Mouse (Mus musculus): ENCODE results near the gene Socs7. TPM values are rescaled to one million over a fixed set of nuclear protein-coding genes. Genes with fewer than 3 reads are reported as not detected.

Socs7 gene
- polyA plus RNA-seq (2012; rRNA removed): 2.8 and 3.5 TPM in 2 replicates

GRCm38 (mm10) chr11:97361948-97362648 is at the start of gene Socs7:
Gene Socs7 (plus strand): TSS chr11:97362551.

GRCm38 (mm10) chr11:97315504-97316503 is 46.5 kb upstream of the Socs7 start, which contains the start of gene Mrpl45:
Gene Mrpl45 (plus strand): TSS chr11:97315716.

GRCm38 (mm10) chr11:97352027-97352684 is 10.2 kb upstream of the Socs7 start, which contains the start of gene Gpr179:
Gene Gpr179 (minus strand): TSS chr11:97352077.

GRCm38 (mm10) chr11:97415330-97415711 is 53.0 kb downstream of the Socs7 start, which contains the start of gene Arhgap23:
Gene Arhgap23 (plus strand): TSS chr11:97415533.

Other genes starting within 250 kb of the Socs7 start
- 0.10 and 0.19 TPM in 2 replicates for gene Tbx21, start 247.2 kb upstream of the Socs7 start, polyA plus RNA-seq (2012; rRNA removed)
- gene Tbkbp1, start 211.1 kb upstream of the Socs7 start, polyA plus RNA-seq (2012; rRNA removed): 7.1 and 11.6 TPM in 2 replicates
- gene Kpnb1, start 174.7 kb upstream of the Socs7 start, polyA plus RNA-seq (2012; rRNA removed): 3.2 and 5.2 TPM in 2 replicates
- gene Npepps, start 81.9 kb upstream of the Socs7 start, polyA plus RNA-seq (2012; rRNA removed): 11.7 and 12.8 TPM in 2 replicates
- 4.4 and 5.0 TPM in 2 replicates for gene Mrpl45, start 46.8 kb upstream of the Socs7 start, polyA plus RNA-seq (2012; rRNA removed)
- gene Gpr179, start 10.5 kb upstream of the Socs7 start, polyA plus RNA-seq (2012; rRNA removed): 0.03 TPM in 2 replicates
- gene Arhgap23, start 53.0 kb downstream of the Socs7 start, polyA plus RNA-seq (2012; rRNA removed): 16.7 and 28.1 TPM in 2 replicates
- gene 4933428G20Rik, start 137.8 kb downstream of the Socs7 start, polyA plus RNA-seq (2012; rRNA removed): not detected in 2 replicates
- 1.3 and 1.5 TPM in 2 replicates for gene Srcin1, start 213.6 kb downstream of the Socs7 start, polyA plus RNA-seq (2012; rRNA removed)